Mouse (Mus musculus) liver, adult (tissue): Measurements from ENCODE around the gene 2310022A10Rik.

Source experiments
- GATA4 ChIP-seq: IDR thresholded peaks from 2 replicates; pipeline ENCODE4 v1.6.1; 2014; ENCODE audit warnings: mild to moderate bottlenecking, low read length; ENCODE audit not compliant: insufficient replicate concordance

Gene 2310022A10Rik

DNA sequence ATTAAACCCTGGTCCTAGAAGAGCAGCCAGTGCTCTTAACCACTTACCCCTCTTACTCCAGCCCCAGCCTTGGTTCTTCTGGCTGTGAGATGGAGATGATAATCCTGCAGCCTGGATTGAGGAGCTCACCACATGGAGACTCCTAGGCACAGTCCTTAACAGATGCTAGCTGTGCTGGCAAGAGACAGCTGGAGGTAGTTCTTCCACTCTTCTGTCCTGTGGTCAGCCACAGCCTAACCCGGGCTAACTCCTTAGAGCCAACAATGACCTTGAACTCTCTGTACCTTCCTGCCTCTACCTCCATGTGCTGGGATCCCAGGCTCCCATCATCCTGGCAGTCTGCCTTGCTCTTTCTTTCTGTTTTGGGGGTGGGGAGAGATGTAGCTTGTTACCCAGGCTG lies 7.9 kb downstream of the 2310022A10Rik start:
- no peak for TF ChIP-seq GATA4

DNA sequence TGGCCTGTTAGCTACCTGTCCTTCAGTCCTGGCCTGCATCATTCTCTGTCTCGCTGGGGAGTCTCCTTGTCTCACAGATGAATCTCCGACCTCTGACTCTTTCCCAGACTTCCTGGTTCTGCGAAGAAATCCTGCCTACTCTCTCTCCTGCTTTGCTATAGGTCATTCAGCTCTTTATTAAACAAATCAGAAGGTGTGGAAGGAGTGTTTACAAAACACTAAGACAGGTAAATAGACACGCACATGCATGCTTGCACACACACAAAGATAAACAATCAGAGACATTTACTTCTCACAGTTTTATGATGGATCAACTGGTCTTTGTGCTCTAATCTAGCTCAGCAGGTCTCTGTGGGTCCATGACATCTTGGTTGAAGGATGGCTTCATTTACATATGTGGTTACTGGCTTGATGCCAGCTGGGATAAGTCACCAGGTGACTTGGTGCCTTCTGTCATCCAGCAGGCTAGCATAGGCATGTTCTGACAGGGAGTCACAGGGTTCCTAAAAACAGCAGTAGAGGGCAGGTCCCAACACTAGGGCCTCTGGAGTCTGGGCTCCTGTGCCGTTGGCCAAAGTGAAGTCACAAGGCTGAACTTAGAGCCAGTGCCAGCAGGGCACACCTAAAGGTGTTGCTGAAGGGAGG lies 16.7 kb downstream of the 2310022A10Rik start:
- TF ChIP-seq GATA4: no peak

DNA sequence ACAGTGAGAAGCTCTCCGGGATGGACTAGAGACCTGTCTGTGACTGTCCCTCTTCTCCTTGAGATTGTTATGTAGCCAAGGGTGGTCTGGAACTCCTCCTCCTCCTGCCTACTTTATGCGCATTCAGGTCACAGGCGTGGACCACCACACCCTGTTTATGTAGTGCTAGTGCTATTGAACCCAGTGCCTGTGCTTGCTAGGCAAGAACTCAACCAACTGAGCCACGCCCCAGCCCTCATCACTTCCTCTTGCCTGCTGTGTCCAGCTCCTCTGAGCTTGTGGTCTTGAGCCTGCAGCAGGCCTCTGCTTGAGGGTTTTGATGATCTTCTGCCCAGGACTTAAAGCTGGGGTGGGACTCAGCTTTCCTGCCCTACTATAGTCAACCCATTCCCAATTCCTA lies 19.1 kb downstream of the 2310022A10Rik start:
- no peak for TF ChIP-seq GATA4

DNA sequence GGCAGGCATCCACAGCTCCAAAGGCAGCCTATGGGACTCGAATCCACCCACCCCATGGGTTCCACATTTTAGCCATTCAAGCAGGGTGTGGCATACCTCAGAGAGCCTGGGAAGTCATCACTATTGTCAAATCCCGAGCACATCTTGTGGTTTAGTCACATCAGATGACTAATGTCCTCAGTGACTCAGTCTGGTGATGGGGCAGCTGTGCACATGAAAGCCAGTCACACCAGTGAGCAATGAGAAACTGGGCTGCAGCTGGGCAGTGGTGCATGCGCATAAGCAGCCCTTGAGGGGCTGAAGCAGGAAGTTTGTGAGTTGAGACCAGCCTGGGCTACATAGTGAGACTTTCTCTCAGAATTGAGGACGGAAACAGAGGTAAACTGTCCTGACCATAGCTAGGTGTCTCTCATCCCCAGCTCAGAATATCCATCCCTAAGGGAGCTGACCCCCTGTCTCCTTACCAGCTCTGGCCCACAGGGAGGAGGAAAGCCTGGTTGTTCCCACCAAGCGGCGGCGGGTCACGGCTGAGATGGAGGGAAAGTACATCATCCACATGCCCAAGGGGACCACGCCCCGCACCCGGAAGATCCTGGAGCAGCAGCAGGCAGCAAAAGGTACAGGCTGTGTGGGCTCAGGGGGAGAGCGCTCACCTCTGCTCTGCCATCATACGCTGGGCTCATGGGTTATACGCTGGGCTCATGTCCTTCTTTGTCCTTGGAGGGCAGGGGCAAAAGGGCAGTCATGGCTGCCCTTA lies 21.3 kb downstream of the 2310022A10Rik start:
- TF ChIP-seq GATA4: no peak

DNA sequence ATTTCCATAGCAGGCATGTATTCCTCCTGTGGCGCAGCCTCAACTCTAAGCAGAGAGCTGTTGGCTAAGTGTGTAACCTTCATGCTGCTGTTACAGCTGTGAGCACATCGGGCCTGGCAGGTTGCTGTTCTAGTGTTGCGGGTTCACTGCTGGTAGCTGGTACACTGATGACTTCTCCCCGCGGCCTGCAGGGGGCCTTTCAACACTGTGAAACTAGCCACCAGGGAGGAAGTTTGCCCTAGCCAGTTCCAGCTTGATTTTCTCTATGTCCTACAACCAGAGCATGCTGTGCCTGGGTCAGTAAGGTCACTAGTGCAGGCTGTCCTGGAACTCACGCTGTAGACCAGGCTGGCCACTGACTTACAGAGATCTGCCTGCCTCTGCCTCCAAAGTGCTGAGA lies 23.9 kb downstream of the 2310022A10Rik start:
- TF ChIP-seq GATA4: no peak

DNA sequence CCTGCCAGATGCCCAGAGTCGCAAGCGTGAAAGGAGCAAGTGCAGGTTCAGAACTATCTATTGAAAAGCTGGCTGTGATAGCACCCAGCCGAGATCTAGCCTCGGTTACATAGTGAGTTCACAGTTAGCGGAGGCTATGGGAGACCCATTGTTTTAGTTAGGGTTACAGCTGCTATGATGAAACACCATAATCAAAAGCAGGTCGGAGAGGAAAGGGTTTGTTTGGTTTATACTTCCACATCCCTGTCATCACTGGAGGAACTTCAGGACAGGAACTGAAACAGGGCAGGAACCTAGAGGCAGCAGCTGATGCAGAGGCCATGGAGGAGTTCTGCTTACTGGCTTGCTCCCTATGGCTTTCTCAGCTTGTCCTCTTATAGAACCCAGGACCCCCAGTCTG lies 24.6 kb downstream of the 2310022A10Rik start:
- TF ChIP-seq GATA4: no peak

DNA sequence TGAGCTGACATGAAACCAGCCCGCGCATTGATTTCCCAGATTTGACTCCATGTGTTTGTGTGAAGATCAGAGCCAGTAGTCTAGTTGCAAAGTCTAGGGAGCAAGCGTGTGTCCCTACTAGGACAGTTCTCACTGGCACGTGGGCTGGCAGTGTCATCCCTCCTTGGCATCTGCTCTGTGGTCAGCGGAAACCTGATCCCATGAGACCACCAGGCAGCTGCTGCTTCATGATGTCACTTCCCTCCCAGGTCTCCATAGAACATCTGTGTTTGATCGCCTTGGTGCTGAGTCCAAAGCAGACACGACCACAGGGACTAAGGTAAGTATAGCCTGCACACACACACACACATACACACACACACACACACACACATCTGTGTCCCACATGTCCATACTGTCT lies 25.4 kb downstream of the 2310022A10Rik start:
- TF ChIP-seq GATA4: no peak

DNA sequence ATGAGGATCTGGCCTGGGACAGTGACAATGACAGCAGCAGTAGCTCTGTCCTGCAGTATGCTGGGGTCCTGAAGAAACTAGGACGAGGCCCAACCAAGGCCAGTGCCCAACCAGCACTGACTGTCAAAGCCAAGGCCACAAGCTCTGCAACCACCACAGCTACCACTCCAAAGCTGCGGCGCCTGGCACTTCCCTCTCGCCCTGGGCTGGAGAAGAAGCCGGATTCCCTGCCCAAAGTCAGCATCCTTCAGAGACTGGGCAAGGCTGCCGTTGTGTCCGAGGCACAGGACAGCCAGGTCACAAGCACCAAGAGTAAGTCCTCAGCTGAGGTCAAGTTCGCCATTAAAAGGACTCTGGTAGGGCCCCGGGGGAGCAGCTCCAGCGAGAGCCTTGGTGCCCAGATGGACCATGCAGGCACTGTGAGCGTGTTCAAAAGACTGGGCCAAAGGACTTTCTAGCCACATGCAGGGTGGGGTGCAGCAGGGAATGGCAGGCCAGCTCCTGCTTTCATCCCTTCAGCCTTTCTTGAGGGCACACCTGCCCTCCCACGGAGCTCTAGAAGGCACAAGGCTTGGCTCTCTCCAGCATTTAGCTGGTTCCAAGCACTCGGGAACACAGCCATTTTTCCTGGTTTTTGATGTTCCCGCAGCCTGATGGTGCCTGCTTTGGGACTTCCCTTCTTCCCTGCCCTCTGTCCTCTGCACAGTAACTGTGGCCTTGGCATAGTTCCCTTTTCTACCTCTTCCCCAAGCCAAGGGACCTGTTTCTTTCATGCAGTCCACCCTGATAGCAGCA lies 27.5 kb downstream of the 2310022A10Rik start:
- no peak for TF ChIP-seq GATA4

DNA sequence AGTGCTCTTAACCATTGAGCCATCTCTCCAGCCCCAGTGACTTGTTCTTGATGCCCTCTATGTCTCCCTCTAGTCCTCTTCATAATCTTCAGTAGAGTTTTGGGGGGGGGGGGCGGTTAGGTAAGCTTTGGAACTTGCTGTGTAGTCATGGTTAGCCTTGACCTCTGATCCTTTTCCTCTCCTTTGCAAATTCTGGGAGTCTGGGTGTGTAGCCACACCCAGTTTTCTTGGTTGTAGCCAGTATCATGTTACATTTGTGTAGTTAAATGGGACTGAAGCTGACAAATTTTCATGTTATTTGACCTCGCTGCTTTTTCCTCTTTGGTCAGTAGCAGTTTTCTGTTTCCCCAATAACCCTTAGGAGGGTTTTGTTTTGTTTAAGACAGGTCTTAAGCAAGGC lies 33.8 kb downstream of the 2310022A10Rik start:
- TF ChIP-seq GATA4: no peak

DNA sequence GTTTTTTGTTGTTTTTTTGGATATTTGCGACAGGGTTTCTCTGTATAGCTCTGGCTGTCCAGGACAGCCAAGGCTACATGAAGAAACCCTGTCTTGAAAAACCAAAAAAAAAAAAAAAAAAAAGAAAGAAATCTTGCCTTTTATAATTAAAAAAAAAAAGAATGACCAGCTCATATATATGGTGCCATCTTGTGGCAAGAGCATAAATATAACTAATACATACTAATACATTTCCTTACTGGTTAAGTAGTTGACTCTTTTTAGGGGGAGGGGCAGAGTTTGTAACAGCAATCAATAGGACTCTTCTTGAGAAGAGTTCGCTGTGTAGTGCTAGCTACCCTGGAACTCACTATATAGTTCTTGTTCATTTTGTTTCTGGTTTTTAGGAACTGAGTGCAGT lies 34.7 kb downstream of the 2310022A10Rik start:
- TF ChIP-seq GATA4: no peak

DNA sequence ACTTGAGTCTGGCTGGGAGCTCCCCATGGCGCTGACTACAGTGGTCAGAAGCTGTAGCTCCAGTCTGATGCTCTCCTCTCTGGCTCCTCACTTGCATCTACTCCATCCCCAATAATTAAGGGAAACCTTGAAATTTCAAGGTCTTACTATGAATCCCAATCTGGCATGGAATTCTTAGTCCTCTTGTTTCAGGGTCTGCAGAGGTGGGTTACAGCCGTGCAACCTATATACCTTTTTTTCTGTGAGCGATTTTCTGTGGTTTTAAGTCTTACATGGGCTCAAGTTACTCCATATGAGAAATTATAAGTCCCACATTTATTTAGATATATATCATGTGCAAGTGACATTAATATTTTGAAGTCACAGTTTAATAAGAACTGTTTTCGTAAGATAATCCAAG lies 37.1 kb downstream of the 2310022A10Rik start:
- TF ChIP-seq GATA4: no peak

DNA sequence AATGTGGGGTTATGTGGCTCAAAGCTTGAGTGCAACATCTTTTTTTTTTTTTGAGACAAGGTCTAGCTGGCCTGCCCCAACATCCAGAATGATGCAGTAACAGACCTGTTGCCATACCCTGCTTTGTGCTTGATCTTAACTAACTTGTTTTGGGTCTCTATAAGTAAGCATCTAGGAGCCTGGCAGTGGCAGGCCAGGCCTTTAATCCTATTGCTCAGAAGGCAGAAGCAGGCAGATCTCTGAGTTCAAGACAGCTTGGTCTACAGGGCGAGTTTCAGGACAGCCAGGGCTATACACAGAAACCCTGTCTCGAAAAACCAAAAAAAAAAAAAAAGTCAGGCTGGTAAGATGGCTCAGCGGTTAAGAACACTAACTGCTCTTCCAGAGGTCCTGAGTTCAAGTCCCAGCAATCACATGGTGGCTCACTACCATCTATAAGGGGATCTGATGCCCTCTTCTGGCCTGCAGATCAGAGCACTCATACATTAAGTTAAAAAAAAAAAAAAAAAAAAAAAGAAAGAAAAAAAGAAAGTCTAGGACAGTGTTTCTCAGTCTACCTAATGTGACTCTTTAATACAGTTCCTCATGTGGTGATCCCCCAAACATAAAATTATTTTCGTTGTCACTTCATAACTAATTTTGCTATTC lies 37.7 kb downstream of the 2310022A10Rik start:
- no peak for TF ChIP-seq GATA4

DNA sequence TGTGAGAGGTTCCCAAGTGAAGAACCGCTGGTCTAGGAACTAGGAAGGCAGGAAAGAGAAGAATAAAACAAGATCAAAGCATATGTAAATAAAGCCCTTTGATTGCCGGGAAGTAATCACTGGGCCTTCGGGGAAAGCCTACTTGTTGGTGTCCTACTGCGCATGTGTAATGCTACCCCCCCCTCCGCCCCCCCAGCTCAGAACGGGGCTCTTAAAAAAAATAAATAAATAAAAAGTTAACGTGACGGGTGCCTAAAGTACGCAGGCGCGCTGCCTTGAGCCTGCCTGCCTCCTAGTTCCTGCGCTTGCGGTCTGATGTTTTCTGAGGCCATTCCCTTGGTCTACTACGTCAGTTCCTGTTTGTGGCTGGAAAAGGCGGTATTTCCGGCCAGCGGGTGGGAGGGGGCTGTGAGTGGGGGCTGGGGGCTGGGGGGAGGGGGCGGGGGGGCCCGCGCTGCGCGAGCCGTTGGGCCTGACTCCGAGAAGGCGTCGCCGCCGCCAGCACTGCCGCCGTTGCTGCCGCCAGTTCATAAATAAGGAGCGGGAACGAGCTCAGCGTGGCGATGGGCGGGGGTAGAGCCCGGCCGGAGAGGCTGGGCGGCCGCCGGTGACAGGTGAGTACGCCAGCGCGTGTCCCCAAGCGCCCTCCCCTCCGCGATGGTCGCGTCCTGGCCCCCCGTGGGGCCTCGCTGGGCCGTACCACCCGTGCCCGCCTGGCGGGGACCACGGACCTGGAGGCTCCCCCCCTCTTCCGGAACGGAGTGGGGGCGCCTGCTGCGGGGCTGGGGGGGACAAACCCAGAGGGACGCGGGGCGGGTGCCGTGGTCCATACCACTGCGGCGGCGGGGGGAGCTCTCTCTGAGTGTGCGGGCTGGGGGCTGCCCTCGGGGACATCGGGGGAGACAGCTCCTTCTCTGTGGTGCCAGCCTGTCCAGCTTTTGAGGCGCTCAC lies 38.5 kb downstream of the 2310022A10Rik start, which contains the start of gene Akt2:
Gene Akt2 (plus strand): TSS at position 287 of the 951 bp plus-strand sequence.
- no peak for TF ChIP-seq GATA4

DNA sequence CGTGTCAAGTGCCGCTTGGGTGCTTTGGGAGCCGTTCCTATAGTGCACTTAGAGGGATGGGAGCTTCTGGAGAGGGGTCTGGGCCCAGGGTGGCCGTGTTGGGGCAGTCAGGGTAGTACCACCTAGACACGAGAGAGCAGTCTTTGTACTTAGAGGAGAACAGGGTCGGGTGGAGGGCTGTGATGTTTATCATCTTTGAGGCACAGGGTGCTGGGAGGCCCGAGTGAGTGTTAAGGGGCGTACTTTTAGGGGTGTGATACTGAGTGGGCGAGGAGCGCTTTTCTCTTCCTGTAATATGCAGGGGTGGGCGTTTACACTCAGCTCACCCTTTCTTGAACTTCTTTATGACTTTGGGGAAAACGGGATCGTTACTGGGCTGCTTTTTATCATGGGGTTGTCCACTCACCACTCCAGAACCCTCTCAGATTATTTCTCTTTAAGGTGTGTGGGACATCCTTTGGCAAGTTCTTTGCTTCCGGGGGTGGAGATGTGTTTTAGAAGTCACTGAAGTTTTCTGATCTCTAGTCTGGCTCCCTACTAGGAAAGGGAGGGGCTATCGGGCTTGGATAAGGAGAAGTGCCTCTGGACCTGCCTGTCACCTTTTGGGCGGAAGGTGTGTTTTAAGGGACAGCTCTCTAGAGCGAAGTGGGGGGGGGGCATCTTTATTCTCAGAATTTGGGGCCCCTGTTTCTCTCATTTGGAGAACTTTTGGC lies 39.3 kb downstream of the 2310022A10Rik start:
- TF ChIP-seq GATA4: no peak
